Mouse (Mus musculus) testis, adult 2 months (tissue): ENCODE data around the gene Proser3.

Source experiments
- CTCF ChIP-seq: fragments of 200-500 bp; IDR thresholded peaks from 2 replicates; pipeline ENCODE4 v1.5.1; 2012; ENCODE audit warnings: low read depth, mild to moderate bottlenecking, inconsistent platforms, low read length, moderate library complexity; ENCODE audit not compliant: control insufficient read depth, insufficient read depth, insufficient replicate concordance
- POLR2A ChIP-seq: fragments of 200-500 bp; IDR thresholded peaks from 2 replicates; pipeline ENCODE4 v1.6.1; 2012; ENCODE audit warnings: low read depth, mild to moderate bottlenecking, inconsistent platforms, low read length, moderate library complexity; ENCODE audit not compliant: control insufficient read depth

DNA sequence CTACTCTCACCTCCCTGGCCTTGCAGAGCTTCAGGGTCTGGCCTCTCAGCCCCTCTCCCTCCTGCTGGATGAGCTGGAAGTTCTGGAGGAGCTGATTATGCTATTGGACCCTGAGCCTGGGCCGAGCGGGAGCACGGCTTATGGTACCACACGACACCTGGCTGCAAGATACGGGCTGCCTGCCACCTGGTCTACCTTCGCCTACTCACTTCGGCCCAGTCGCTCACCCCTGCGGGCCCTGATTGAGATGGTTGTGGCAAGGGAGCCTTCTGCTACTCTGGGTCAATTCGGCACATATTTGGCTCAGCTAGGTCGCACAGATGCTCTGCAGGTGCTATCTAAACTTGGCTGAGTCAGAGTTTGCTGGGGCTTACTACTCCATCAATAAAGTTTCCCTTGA is 15.5 kb upstream of the Proser3 start:
- TF ChIP-seq CTCF (no peak), POLR2A (no peak)
